Mouse (Mus musculus) testis, adult 2 months (tissue): ENCODE data around the gene Adam12. TPM values are rescaled to one million over a fixed set of nuclear protein-coding genes. Genes with fewer than 3 reads are reported as not detected.
A peak's percentile ranks its signal among the peaks of the same experiment; 100 is the strongest.

Source experiments
- H3K27ac ChIP-seq: fragments of 200-500 bp; 2 replicates; pipeline ENCODE4 v1.5.1; 2012; ENCODE audit warnings: low read depth, low read length; ENCODE audit not compliant: control insufficient read depth, insufficient read depth
- H3K27me3 ChIP-seq: fragments of 200-500 bp; 2 replicates; pipeline ENCODE4 v1.6.1; 2012; ENCODE audit warnings: mild to moderate bottlenecking, low read length, moderate library complexity; ENCODE audit not compliant: control insufficient read depth, insufficient read depth
- H3K36me3 ChIP-seq: fragments of 200-500 bp; 2 replicates; pipeline ENCODE4 v1.6.1; 2012; ENCODE audit warnings: mild to moderate bottlenecking, low read length; ENCODE audit not compliant: control insufficient read depth, insufficient read depth
- H3K4me1 ChIP-seq: fragments of 200-500 bp; 2 replicates; pipeline ENCODE4 v1.6.1; 2012; ENCODE audit warnings: low read length; ENCODE audit not compliant: control insufficient read depth, insufficient read depth
- H3K4me3 ChIP-seq: fragments of 200-500 bp; 2 replicates; pipeline ENCODE4 v1.5.1; 2012; ENCODE audit warnings: low read depth, mild to moderate bottlenecking, low read length, moderate library complexity, mixed read lengths; ENCODE audit not compliant: control insufficient read depth
- CTCF ChIP-seq: fragments of 200-500 bp; IDR thresholded peaks from 2 replicates; pipeline ENCODE4 v1.5.1; 2012; ENCODE audit warnings: low read depth, mild to moderate bottlenecking, inconsistent platforms, low read length, moderate library complexity; ENCODE audit not compliant: control insufficient read depth, insufficient read depth, insufficient replicate concordance
- POLR2A ChIP-seq: fragments of 200-500 bp; IDR thresholded peaks from 2 replicates; pipeline ENCODE4 v1.6.1; 2012; ENCODE audit warnings: low read depth, mild to moderate bottlenecking, inconsistent platforms, low read length, moderate library complexity; ENCODE audit not compliant: control insufficient read depth
- polyA plus RNA-seq: library from polyadenylated mRNA; depleted of rRNA; stranded (reverse); fragments of >200 nt; gene quantifications from 2 replicates; pipeline ENCODE4 v1.2.3, GENCODE M21; 2012

Adam12 gene
- polyA plus RNA-seq, 1 experiment = 0.51 TPM

- TF ChIP-seq CTCF = no peak
- TF ChIP-seq POLR2A = no peak
- H3K4me1 ChIP-seq = peaks cover 5% of the 10 kb centered on the region; the same call in 1 of the 2 replicates
- H3K4me3 ChIP-seq = no peak overlapping the region
- H3K27ac ChIP-seq = no peak overlapping the region
- no peaks in the 10 kb centered on the region for H3K36me3 ChIP-seq
- no peaks in the 10 kb centered on the region for H3K27me3 ChIP-seq
These were observed 368.3 kb downstream of the Adam12 start for GRCm38 (mm10) chr7:133863684-133864083.

DNA sequence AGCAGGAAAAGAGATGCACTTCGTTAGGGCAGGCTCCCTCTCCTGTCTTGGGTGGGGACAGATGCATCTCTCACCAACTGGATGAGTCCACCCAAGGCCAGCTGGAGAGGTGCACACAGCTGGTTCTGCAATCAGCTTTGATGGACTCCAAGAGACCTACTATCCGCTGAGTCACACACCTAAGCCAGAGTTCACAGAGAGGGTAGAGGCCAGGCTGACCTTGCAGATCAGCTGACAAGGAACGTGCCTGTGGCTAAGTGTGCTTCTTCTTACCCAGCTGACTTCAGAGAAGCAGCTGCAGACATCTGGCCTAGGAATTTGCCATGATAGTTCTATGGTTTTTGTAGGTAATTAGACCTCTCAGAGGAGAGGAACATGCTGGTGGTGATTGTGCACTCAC is 368.8 kb downstream of the Adam12 start:
- H3K36me3 ChIP-seq = no peaks in the 10 kb centered on the region
- no peaks in the 10 kb centered on the region for H3K27me3 ChIP-seq
- TF ChIP-seq POLR2A (no peak), CTCF (no peak)
- no peak overlapping the region for H3K4me3 ChIP-seq
- peaks cover 5% of the 10 kb centered on the region; the same call in 1 of the 2 replicates for H3K4me1 ChIP-seq
- 0 out of 2 replicates have a peak overlapping the region, but pooled peaks have one; percentile 5 for H3K27ac ChIP-seq

- H3K36me3 ChIP-seq = no peaks in the 10 kb centered on the region
- H3K27me3 ChIP-seq = no peaks in the 10 kb centered on the region
- peaks cover 5% of the 10 kb centered on the region; the same call in 1 of the 2 replicates for H3K4me1 ChIP-seq
- H3K4me3 ChIP-seq = no peak overlapping the region
- H3K27ac ChIP-seq = peak overlapping the region; percentile 5; the same call in 1 of the 2 replicates
- no peak for TF ChIP-seq POLR2A
- TF ChIP-seq CTCF = no peak
These were observed 369.2 kb downstream of the Adam12 start for GRCm38 (mm10) chr7:133862723-133863122.

DNA sequence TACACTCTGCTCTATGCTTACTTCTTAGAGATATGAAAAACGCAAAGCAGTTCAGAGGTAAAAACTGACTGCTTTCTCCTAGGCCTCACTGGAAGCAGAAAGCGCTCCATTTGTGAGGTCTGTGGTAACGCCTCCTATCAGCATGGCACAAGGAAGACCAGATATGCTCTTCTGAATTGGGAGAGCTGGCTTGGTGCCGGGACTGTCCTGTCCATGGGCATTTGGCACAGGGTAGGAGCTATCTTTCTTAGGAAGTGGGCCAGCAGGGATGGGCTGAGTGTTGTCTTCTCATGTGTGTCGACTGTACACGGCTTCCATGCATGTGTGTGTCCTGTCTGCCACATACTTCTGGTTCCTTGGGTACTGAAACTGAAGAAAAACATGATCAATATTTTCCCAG is 369.7 kb downstream of the Adam12 start:
- Histone ChIP-seq H3K27ac (peak overlapping the region; percentile 61), H3K27me3 (no peaks in the 10 kb centered on the region), H3K4me1 (peaks cover 5% of the 10 kb centered on the region; the same call in 1 of the 2 replicates), H3K4me3 (no peak overlapping the region), H3K36me3 (no peaks in the 10 kb centered on the region)
- TF ChIP-seq POLR2A (no peak), CTCF (no peak)

GRCm38 (mm10) chr7:133859548-133859947 is 372.4 kb downstream of the Adam12 start:
- no peaks in the 10 kb centered on the region for H3K27me3 ChIP-seq
- peaks cover 5% of the 10 kb centered on the region; the same call in 1 of the 2 replicates for H3K4me1 ChIP-seq
- TF ChIP-seq POLR2A (no peak), CTCF (no peak)
- no peaks in the 10 kb centered on the region for H3K36me3 ChIP-seq
- no peak overlapping the region for H3K4me3 ChIP-seq
- H3K27ac ChIP-seq = no peak overlapping the region

DNA sequence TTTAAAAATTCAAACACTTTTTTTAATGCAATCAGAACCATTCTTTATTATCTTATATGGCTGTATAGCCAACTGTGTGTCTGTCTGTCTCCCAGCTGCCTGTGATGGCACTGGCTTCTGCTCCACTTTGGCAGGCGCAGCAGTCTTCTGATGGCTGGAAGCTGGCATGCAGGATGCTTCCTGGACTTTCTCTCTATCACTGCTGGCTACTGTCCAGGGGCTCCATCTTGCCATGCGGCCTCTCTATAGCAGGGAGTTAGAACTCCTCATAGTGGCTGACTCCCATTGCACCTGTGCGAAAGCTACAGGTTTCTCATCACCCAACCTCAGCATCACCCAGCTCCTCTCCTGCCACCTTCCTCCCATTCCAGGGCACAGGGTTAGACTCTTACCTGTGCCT is 373.4 kb downstream of the Adam12 start:
- H3K27me3 ChIP-seq = no peaks in the 10 kb centered on the region
- peaks cover 5% of the 10 kb centered on the region; the same call in 1 of the 2 replicates for H3K4me1 ChIP-seq
- no peak overlapping the region for H3K4me3 ChIP-seq
- TF ChIP-seq CTCF (no peak), POLR2A (no peak)
- no peaks in the 10 kb centered on the region for H3K36me3 ChIP-seq
- no peak overlapping the region for H3K27ac ChIP-seq

GRCm38 (mm10) chr7:133856278-133856677 is 375.7 kb downstream of the Adam12 start:
- Histone ChIP-seq H3K4me1 (no peaks in the 10 kb centered on the region), H3K4me3 (no peak overlapping the region), H3K27ac (no peak overlapping the region), H3K36me3 (no peaks in the 10 kb centered on the region), H3K27me3 (no peaks in the 10 kb centered on the region)
- TF ChIP-seq POLR2A = no peak
- peak; percentile 50; the same call in 1 of the 2 replicates for TF ChIP-seq CTCF
